Mouse (Mus musculus): ENCODE results near the gene Cfd.

GRCm38 (mm10) chr10:79859116-79859515, 31.5 kb upstream of the Cfd start:
- TF ChIP-seq POLR2A (IDR thresholded peaks at IDR 0.05; ENCODE audit: low read depth, low read length): no peak
- TF ChIP-seq CTCF (IDR thresholded peaks at IDR 0.05; ENCODE audit: extremely low read depth, insufficient read length, insufficient replicate concordance, low read depth, low read length): no peak

Data from small intestine, adult 2 months (tissue).